Mouse (Mus musculus): ENCODE data around the gene Rps4x. TPM values are rescaled to one million over a fixed set of nuclear protein-coding genes. Genes with fewer than 3 reads are reported as not detected.
"Not testable (repeated sequence)": the region's sequence is repeated elsewhere in the genome, so short reads cannot be mapped to it uniquely, and the experiment has no call there.

The Rps4x gene
- polyA plus RNA-seq (2014; fragmentation: Nextera tagmentation; extraction: Ambion mirVana) = 657 and 675 TPM in 2 replicates

DNA sequence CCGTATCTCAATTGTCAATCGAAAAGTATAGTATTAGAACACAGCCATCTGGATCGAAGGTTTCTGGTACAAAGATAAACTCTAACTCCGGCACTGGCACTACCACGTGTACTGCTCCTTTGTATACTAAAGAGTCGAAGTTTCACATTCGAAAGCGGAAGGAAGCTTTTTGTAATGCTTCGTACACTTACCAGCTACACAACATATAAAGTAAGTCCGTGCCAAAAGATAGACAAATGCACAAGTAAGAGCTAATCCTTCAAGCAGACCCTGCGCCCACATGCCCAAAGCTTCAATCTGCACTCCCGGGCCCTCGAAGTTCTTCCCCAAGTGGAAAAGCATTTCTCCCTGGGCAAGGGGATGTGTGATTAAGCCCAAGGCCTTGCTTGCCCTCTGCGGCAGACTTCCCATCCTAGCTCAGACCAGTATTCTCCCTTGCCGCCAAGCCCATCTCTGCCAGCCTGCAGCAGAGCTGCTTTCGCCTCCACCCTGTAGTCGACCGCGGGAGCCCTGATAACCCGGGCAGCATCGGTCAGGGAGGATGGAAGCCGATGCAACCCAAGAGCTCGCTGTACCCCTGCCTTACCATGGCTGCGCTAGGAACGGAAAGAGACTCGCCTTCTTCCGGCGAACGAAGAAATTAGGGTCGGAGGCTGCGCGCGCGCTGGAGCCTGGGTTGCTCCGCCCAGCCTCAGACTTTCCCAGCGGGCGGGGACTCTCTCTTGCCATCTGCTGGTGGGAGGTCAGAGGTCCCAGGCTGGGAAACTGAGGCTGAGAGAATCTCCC is at the start of gene Rps4x:
TSS of gene Rps4x (minus strand) at position 683 of the 786 bp plus-strand sequence.
- peaks cover 5% of the 10 kb centered on the region; the same call in 1 of the 2 replicates for H3K4me1 ChIP-seq (ENCODE audit: control insufficient read depth, insufficient read depth, low read length)
- H3K4me3 ChIP-seq (ENCODE audit: low read depth, low read length) = peak within 1 kb of the TSS; percentile 43
- DNase-seq (ENCODE audit: low spot score, missing footprints) (peak; percentile 97), ATAC-seq (ENCODE audit: low FRiP score) (peak; percentile 94)
- WGBS = 14% methylated on average over 37 of the region's 37 CpGs
- H3K27me3 ChIP-seq (ENCODE audit: control insufficient read depth, insufficient read depth, low read length) = no peaks in the 10 kb centered on the region; the same call in 1 of the 2 replicates
- H3K36me3 ChIP-seq (ENCODE audit: control insufficient read depth, insufficient read depth, low read length) = 0 out of 2 replicates have a peak, but pooled peaks cover 1% of the 10 kb centered on the region
- H3K4me2 ChIP-seq = peak within 1 kb of the TSS; percentile 66
- no peak within 1 kb of the TSS; the same call in 1 of the 2 replicates for H3K27ac ChIP-seq (ENCODE audit: low read depth, low read length)
- peak within 1 kb of the TSS; percentile 73 for H3K9ac ChIP-seq (ENCODE audit: low read length)
- H3K9me3 ChIP-seq (ENCODE audit: control insufficient read depth, low read length) = no peaks in the 10 kb centered on the region

DNA sequence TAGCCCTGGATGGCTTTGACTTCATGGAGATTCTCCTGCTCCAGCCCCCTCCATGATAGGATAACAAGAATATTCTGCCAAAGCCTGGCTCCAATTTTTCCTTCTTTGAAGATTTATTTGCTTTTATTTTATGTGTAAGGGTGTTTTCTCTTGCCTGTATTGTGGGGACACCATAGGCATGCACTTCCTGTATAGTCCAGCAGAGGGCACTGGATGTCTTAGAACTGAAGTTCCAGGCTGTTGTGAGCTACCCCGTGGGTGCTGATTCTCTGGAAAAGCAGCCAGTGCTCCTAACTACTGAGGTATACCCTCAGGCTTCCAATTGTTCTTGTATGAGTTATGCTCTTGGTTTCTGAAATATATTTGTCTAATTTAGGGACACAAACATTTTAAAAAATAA is 29.9 kb upstream of the Rps4x start:
- Histone ChIP-seq H3K9ac (ENCODE audit: low read length) (no peak overlapping the region), H3K4me3 (ENCODE audit: low read depth, low read length) (no peak overlapping the region), H3K4me2 (no peak overlapping the region), H3K9me3 (ENCODE audit: control insufficient read depth, low read length) (no peaks in the 10 kb centered on the region), H3K27me3 (ENCODE audit: control insufficient read depth, insufficient read depth, low read length) (no peaks in the 10 kb centered on the region), H3K36me3 (ENCODE audit: control insufficient read depth, insufficient read depth, low read length) (no peaks in the 10 kb centered on the region), H3K4me1 (ENCODE audit: control insufficient read depth, insufficient read depth, low read length) (no peaks in the 10 kb centered on the region), H3K27ac (ENCODE audit: low read depth, low read length) (no peak overlapping the region)
- ATAC-seq (ENCODE audit: low FRiP score) (no peak), DNase-seq (ENCODE audit: low spot score, missing footprints) (peak; percentile 84)
- 22% methylated on average over 1 of the region's 1 CpGs for WGBS

DNA sequence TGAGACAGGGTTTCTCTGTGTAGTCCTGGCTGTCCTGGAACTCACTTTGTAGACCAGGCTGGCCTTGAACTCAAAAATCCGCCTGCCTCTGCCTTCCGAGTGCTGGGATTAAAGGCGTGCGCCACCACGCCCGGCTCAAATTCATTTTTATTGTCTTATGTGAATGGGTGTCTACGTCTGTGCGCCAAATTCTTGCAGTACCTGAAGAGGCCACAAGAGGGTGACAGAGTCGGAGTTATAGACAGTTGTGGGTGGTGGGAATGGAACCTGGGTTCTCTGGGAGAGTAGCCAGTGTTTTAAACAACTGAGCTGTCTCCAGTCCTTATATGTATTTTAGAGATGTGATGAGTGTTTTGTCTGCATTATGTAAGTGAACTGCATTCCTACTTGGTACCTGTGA is 26.2 kb upstream of the Rps4x start:
- H3K36me3 ChIP-seq (ENCODE audit: control insufficient read depth, insufficient read depth, low read length); H3K27ac ChIP-seq (ENCODE audit: low read depth, low read length); H3K9me3 ChIP-seq (ENCODE audit: control insufficient read depth, low read length); H3K4me1 ChIP-seq (ENCODE audit: control insufficient read depth, insufficient read depth, low read length); H3K4me3 ChIP-seq (ENCODE audit: low read depth, low read length); H3K9ac ChIP-seq (ENCODE audit: low read length); H3K4me2 ChIP-seq; ATAC-seq (ENCODE audit: low FRiP score); H3K27me3 ChIP-seq (ENCODE audit: control insufficient read depth, insufficient read depth, low read length): not testable (repeated sequence)
- DNase-seq (ENCODE audit: low spot score, missing footprints) = peak; percentile 90
- 41% methylated on average over 9 of the region's 9 CpGs for WGBS

DNA sequence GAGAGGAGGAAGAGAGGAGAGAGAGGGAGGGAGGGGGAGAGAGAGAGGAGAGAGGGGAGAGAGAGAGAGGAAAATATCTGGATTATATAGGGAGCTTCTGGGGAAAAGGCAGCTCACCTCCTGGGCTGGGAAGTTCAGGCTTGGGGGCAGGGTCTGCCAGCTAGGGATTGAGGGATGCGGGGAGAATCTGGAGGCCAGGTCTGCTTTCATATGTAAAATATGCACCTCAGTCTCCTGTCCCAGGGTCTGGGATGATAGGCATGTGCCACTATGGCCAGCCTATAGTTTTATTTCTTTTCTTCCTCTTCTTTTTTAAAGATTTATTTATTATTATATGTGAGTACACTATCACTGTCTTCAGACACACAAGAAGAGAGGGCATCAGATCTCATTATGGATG is 1.6 kb upstream of the Rps4x start:
- Histone ChIP-seq H3K4me2 (no peak overlapping the region), H3K4me1 (ENCODE audit: control insufficient read depth, insufficient read depth, low read length) (peaks cover 5% of the 10 kb centered on the region; the same call in 1 of the 2 replicates), H3K27ac (ENCODE audit: low read depth, low read length) (no peak overlapping the region), H3K36me3 (ENCODE audit: control insufficient read depth, insufficient read depth, low read length) (no peaks in the 10 kb centered on the region), H3K27me3 (ENCODE audit: control insufficient read depth, insufficient read depth, low read length) (no peaks in the 10 kb centered on the region; the same call in 1 of the 2 replicates), H3K9ac (ENCODE audit: low read length) (no peak overlapping the region), H3K9me3 (ENCODE audit: control insufficient read depth, low read length) (no peaks in the 10 kb centered on the region), H3K4me3 (ENCODE audit: low read depth, low read length) (no peak overlapping the region)
- 15% methylated on average over 1 of the region's 1 CpGs for WGBS
- no peak for ATAC-seq (ENCODE audit: low FRiP score)
- DNase-seq (ENCODE audit: low spot score, missing footprints) = peak; percentile 56

DNA sequence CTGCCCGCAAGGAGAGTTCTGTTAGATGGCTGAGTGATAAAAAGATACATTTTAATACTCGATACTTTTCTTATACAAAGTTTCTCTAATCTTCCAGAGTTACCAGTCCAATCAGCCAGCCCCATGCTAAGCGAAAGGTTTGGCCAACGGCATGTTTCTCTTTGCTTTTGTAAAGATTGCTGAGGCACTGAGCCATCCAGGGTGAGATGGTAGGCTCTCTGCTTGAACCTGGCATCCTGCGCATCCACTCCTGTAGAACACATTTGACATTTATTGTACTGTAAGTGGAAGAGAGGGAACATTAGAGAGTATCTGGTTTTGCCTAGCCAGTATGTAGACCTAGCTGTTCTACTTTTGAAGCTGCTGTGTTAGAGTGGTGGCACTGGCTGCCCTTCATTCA is 387 bp upstream of the Rps4x start:
- no peaks in the 10 kb centered on the region for H3K9me3 ChIP-seq (ENCODE audit: control insufficient read depth, low read length)
- WGBS = 52% methylated on average over 5 of the region's 5 CpGs
- peaks cover 5% of the 10 kb centered on the region; the same call in 1 of the 2 replicates for H3K4me1 ChIP-seq (ENCODE audit: control insufficient read depth, insufficient read depth, low read length)
- no peak overlapping the region for H3K9ac ChIP-seq (ENCODE audit: low read length)
- H3K4me2 ChIP-seq = no peak overlapping the region
- no peak overlapping the region for H3K27ac ChIP-seq (ENCODE audit: low read depth, low read length)
- DNase-seq (ENCODE audit: low spot score, missing footprints) = peak; percentile 88
- no peaks in the 10 kb centered on the region for H3K36me3 ChIP-seq (ENCODE audit: control insufficient read depth, insufficient read depth, low read length)
- H3K27me3 ChIP-seq (ENCODE audit: control insufficient read depth, insufficient read depth, low read length) = no peaks in the 10 kb centered on the region; the same call in 1 of the 2 replicates
- H3K4me3 ChIP-seq (ENCODE audit: low read depth, low read length) = no peak overlapping the region
- peak; percentile 12; the same call in 1 of the 2 replicates for ATAC-seq (ENCODE audit: low FRiP score)

DNA sequence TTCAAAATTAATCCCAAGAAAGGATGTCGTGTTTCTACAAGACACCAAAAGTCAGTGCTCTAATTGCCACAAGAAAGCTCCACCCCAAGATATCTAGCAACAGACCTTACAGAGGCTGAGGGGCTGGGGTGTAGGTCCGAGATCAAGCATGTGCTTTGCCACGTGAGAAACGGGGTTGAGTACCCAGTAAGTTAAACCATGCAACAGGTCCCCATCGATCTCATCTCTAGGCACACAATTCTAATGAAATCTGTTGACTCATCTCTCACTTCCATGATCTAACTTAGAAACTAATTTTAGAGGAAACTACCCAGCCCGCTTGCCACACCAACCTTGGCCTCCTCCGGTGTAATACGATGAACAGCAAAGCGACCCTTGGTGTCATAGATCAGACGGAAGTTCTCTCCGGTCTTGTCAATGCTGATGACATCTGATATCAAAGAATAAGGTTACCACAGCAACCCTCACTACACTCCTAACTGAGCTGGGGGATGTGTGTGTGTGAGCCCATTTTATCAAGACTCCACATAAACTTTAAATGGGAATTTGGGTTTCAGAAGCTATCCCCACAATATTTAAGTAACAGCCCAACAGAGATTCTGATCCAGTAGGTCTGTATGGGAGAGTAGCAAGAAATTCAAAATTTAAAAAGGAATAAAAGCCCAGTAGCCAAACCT is 2.0 kb downstream of the Rps4x start:
- 0 out of 2 replicates have a peak, but pooled peaks cover 3% of the 10 kb centered on the region for H3K36me3 ChIP-seq (ENCODE audit: control insufficient read depth, insufficient read depth, low read length)
- 52% methylated on average over 11 of the region's 11 CpGs for WGBS

DNA sequence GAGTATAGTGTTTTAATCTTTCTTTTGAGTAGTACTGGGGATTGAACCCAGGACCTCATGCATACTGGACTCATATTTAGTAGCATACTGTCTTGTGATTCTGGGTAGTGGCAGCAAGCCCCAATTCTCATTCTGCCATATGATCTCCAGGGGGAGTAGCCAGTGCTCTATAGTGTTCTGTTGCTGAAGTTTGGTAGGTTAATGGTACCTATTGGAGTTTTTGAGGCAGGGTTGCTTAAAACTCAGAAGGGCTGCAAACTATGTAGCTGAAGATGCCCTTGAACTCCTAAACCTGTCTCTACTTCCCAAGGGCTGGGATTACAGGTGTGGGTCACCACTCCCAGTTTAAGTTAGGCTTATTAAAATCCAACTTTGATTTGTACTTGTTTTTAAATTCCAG is 6.6 kb downstream of the Rps4x start:
- Histone ChIP-seq H3K4me3 (ENCODE audit: low read depth, low read length) (no peak overlapping the region), H3K27me3 (ENCODE audit: control insufficient read depth, insufficient read depth, low read length) (peaks cover 5% of the 10 kb centered on the region), H3K27ac (ENCODE audit: low read depth, low read length) (no peak overlapping the region), H3K4me2 (no peak overlapping the region), H3K9me3 (ENCODE audit: control insufficient read depth, low read length) (no peaks in the 10 kb centered on the region), H3K9ac (ENCODE audit: low read length) (no peak overlapping the region), H3K36me3 (ENCODE audit: control insufficient read depth, insufficient read depth, low read length) (0 out of 2 replicates have a peak, but pooled peaks cover 3% of the 10 kb centered on the region), H3K4me1 (ENCODE audit: control insufficient read depth, insufficient read depth, low read length) (peaks cover 5% of the 10 kb centered on the region; the same call in 1 of the 2 replicates)
- no peak for DNase-seq (ENCODE audit: low spot score, missing footprints)
- ATAC-seq (ENCODE audit: low FRiP score) = no peak

More for the DNA sequence above, 2.0 kb downstream of the Rps4x start:
- no peak for ATAC-seq (ENCODE audit: low FRiP score)
- DNase-seq (ENCODE audit: low spot score, missing footprints) = no peak
- Histone ChIP-seq H3K27me3 (ENCODE audit: control insufficient read depth, insufficient read depth, low read length) (no peaks in the 10 kb centered on the region), H3K4me3 (ENCODE audit: low read depth, low read length) (peak overlapping the region; percentile 43), H3K4me2 (peak overlapping the region; percentile 66), H3K9me3 (ENCODE audit: control insufficient read depth, low read length) (no peaks in the 10 kb centered on the region), H3K27ac (ENCODE audit: low read depth, low read length) (no peak overlapping the region), H3K4me1 (ENCODE audit: control insufficient read depth, insufficient read depth, low read length) (peaks cover 5% of the 10 kb centered on the region; the same call in 1 of the 2 replicates), H3K9ac (ENCODE audit: low read length) (peak overlapping the region; percentile 73)

DNA sequence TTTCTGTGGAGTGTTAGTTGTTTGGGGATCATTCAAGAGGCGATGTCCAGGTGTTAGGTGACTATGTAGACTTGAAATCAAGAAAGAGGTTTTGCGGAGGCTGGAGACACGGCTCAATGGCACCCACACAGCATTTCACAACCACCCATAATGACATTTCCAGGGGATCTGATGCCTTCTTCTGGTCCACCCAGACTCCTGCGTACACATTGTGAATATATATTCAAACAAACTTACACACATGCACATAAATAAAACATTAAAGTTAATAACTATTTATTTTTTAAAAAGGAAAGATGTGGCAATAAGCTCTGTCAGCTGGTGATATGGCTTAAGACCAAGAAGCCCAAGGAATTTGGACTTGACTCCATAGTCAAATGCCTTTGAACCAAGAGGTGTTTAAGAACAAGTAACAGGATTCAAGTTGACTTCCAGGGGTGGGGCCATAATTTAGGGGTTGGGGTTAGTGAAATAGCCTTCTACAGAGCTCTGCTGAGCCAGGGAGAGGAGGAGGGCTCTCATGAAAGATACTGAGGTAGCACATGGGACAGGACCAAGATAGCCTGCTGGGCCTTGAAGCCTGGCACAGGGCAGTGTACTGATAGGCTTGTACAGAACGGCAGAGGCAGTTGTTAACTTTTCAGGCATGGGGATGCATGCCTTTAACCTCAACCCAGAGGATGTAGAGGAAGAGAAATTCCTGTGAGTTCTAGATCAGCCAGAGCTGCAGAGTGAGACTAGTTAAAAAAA is 13.5 kb downstream of the Rps4x start:
- Histone ChIP-seq H3K36me3 (ENCODE audit: control insufficient read depth, insufficient read depth, low read length) (no peaks in the 10 kb centered on the region), H3K27me3 (ENCODE audit: control insufficient read depth, insufficient read depth, low read length) (peaks cover 2% of the 10 kb centered on the region; the same call in 1 of the 2 replicates), H3K27ac (ENCODE audit: low read depth, low read length) (no peak overlapping the region), H3K4me3 (ENCODE audit: low read depth, low read length) (no peak overlapping the region), H3K4me2 (no peak overlapping the region), H3K9me3 (ENCODE audit: control insufficient read depth, low read length) (no peaks in the 10 kb centered on the region), H3K4me1 (ENCODE audit: control insufficient read depth, insufficient read depth, low read length) (no peaks in the 10 kb centered on the region), H3K9ac (ENCODE audit: low read length) (no peak overlapping the region)
- no peak for ATAC-seq (ENCODE audit: low FRiP score)
- WGBS = 89% methylated on average over 5 of the region's 5 CpGs
- DNase-seq (ENCODE audit: low spot score, missing footprints) = no peak

Data from midbrain, embryonic 11.5 days (tissue).